Mouse (Mus musculus) CD4-positive, CD25-positive, alpha-beta regulatory T cell, adult 4 months (primary cell): ENCODE measurements around the gene Hist1h2an. TPM values are rescaled to one million over a fixed set of nuclear protein-coding genes. Genes with fewer than 3 reads are reported as not detected.

Experiments
- polyA plus RNA-seq, 2 experiments: library from polyadenylated mRNA; unstranded; fragments of 100-300 nt; shearing (Covaris generic); gene quantifications; one replicate each; pipeline ENCODE4 v1.2.1; 2017

Gene Hist1h2an
- polyA plus RNA-seq, 2 experiments from 2014 or later, result 8.0 TPM; not detected in 1

Other genes starting within 250 kb of the Hist1h2an start
- gene Olfr1366, start 244.4 kb downstream of the Hist1h2an start, polyA plus RNA-seq, result not detected
- under 1 TPM in 1 of 2 experiments, not detected in 1; 0.32 TPM for gene Olfr1535, start 227.3 kb downstream of the Hist1h2an start, polyA plus RNA-seq
- not detected for gene Olfr1364, start 205.5 kb downstream of the Hist1h2an start, polyA plus RNA-seq
- gene Olfr1362, start 173.2 kb downstream of the Hist1h2an start, polyA plus RNA-seq, result not detected
- not detected for gene Olfr11, start 144.7 kb downstream of the Hist1h2an start, polyA plus RNA-seq
- gene Olfr1361, start 123.8 kb downstream of the Hist1h2an start, polyA plus RNA-seq, result not detected
- not detected for gene Olfr1360, start 109.8 kb downstream of the Hist1h2an start, polyA plus RNA-seq
- gene Olfr1359, start 89.1 kb downstream of the Hist1h2an start, polyA plus RNA-seq, result not detected
- not detected for gene Hist1h2bl, start 71.1 kb downstream of the Hist1h2an start, polyA plus RNA-seq
- 10 to 100 TPM in 1 of 2 experiments, not detected in 1; 41.5 TPM for gene Hist1h2ai, start 70.8 kb downstream of the Hist1h2an start, polyA plus RNA-seq
- gene Hist1h3h, start 69.6 kb downstream of the Hist1h2an start, polyA plus RNA-seq, result 1 to 10 TPM; 2.1 to 2.5 TPM
- gene Hist1h2bm, start 65.2 kb downstream of the Hist1h2an start, polyA plus RNA-seq, result 1 to 10 TPM; 1.8 to 2.5 TPM
- not detected for gene Hist1h4j, start 52.2 kb downstream of the Hist1h2an start, polyA plus RNA-seq
- gene Hist1h4k, start 36.7 kb downstream of the Hist1h2an start, polyA plus RNA-seq, result 10 to 100 TPM in 1 of 2 experiments, 1 to 10 TPM in 1; 8.2 to 16.8 TPM
- 1 to 10 TPM in 1 of 2 experiments, not detected in 1; 2.1 TPM for gene Hist1h2ak, start 33.4 kb downstream of the Hist1h2an start, polyA plus RNA-seq
- 1 to 10 TPM in 1 of 2 experiments, not detected in 1; 5.6 TPM for gene Hist1h2bn, start 33.1 kb downstream of the Hist1h2an start, polyA plus RNA-seq
- gene Hist1h1b, start 6.6 kb downstream of the Hist1h2an start, polyA plus RNA-seq, result 1 to 10 TPM; 3.6 to 5.1 TPM
- gene Hist1h3i, start 3.8 kb downstream of the Hist1h2an start, polyA plus RNA-seq, result not detected
- not detected for gene Hist1h2bp, start 243 bp upstream of the Hist1h2an start, polyA plus RNA-seq
- 1 to 10 TPM; 4.9 to 6.4 TPM for gene Hist1h2bq, start 23.0 kb upstream of the Hist1h2an start, polyA plus RNA-seq
- gene Hist1h2ao, start 23.2 kb upstream of the Hist1h2an start, polyA plus RNA-seq, result not detected
- 10 to 100 TPM in 1 of 2 experiments, not detected in 1; 21.4 TPM for gene Hist1h4m, start 24.5 kb upstream of the Hist1h2an start, polyA plus RNA-seq
- 10 to 100 TPM in 1 of 2 experiments, not detected in 1; 12.8 TPM for gene Hist1h4n, start 45.0 kb upstream of the Hist1h2an start, polyA plus RNA-seq
- gene Hist1h2ap, start 46.3 kb upstream of the Hist1h2an start, polyA plus RNA-seq, result 100 to 1,000 TPM in 1 of 2 experiments, 10 to 100 TPM in 1; 94.5 to 115 TPM
- gene Hist1h2br, start 46.5 kb upstream of the Hist1h2an start, polyA plus RNA-seq, result 1 to 10 TPM; 4.7 to 6.5 TPM
- under 1 TPM in 1 of 2 experiments, not detected in 1; 0.37 TPM for gene Zfp184, start 157.9 kb upstream of the Hist1h2an start, polyA plus RNA-seq
- gene Pom121l2, start 194.0 kb upstream of the Hist1h2an start, polyA plus RNA-seq, result not detected
- gene Prss16, start 222.5 kb upstream of the Hist1h2an start, polyA plus RNA-seq, result under 1 TPM in 1 of 2 experiments, not detected in 1; 0.74 TPM
- gene Hist1h2ah, start 248.3 kb upstream of the Hist1h2an start, polyA plus RNA-seq, result not detected
- 1 to 10 TPM in 1 of 2 experiments, not detected in 1; 4.8 TPM for gene Hist1h2bk, start 248.7 kb upstream of the Hist1h2an start, polyA plus RNA-seq